Mouse (Mus musculus) hindbrain, embryonic 10.5 days (tissue): Measurements from ENCODE around the gene Zfp354a. TPM values are rescaled to one million over a fixed set of nuclear protein-coding genes. Genes with fewer than 3 reads are reported as not detected.
A peak's percentile ranks its signal among the peaks of the same experiment; 100 is the strongest.

Experiments used
- DNase-seq: peaks from one replicate; pipeline ENCODE4 v3.0.0-alpha.2; 2017; ENCODE audit warnings: low spot score
- H3K27ac ChIP-seq: fragments of 300-500 bp; sonication (generic); 2 replicates; pipeline ENCODE4 v1.5.1; 2016; ENCODE audit warnings: mild to moderate bottlenecking, moderate library complexity
- H3K27me3 ChIP-seq: fragments of 300-500 bp; sonication (generic); 2 replicates; pipeline ENCODE4 v1.6.1; 2016; ENCODE audit warnings: mild to moderate bottlenecking; ENCODE audit not compliant: poor library complexity, insufficient read depth, severe bottlenecking
- H3K36me3 ChIP-seq: fragments of 300-500 bp; sonication (generic); 2 replicates; pipeline ENCODE4 v1.6.1; 2016; ENCODE audit warnings: mild to moderate bottlenecking, moderate library complexity
- H3K4me1 ChIP-seq: fragments of 300-500 bp; sonication (generic); replicated peaks from 2 replicates; pipeline ENCODE4 v1.6.1; 2016; ENCODE audit warnings: mild to moderate bottlenecking
- H3K4me3 ChIP-seq: fragments of 300-500 bp; sonication (generic); 2 replicates; pipeline ENCODE4 v1.5.1; 2016; ENCODE audit warnings: mild to moderate bottlenecking, moderate library complexity
- H3K9me3 ChIP-seq: fragments of 300-500 bp; sonication (generic); 2 replicates; pipeline ENCODE4 v1.6.1; 2016; ENCODE audit warnings: mild to moderate bottlenecking, moderate library complexity
- WGBS: fragments of 180-500 bp; shearing (Covaris S2); methylation state at CpG from one replicate; pipeline ENCODE4 v1.1.7; 2016; 5-methylcytosine and 5-hydroxymethylcytosine counted together
- polyA plus RNA-seq: library from polyadenylated mRNA; unstranded; fragments of >200 nt; fragmentation: Nextera tagmentation; extraction: Ambion mirVana; gene quantifications from 2 replicates; pipeline ENCODE4 v1.2.1, GENCODE M21; 2016

The Zfp354a gene
- polyA plus RNA-seq, 1 experiment from 2014 or later, result 6.8 TPM

- DNase-seq, result no peak
- 17% methylated on average over 14 of the region's 14 CpGs for WGBS
- Histone ChIP-seq H3K9me3 (no peaks in the 10 kb centered on the region), H3K4me3 (peak overlapping the region; percentile 77), H3K4me1 (peaks cover 11% of the 10 kb centered on the region), H3K27me3 (no peaks in the 10 kb centered on the region), H3K27ac (peak overlapping the region; percentile 94), H3K36me3 (peaks cover 32% of the 10 kb centered on the region)
These were observed 583 bp downstream of the Zfp354a start for GRCm38 (mm10) chr11:51059640-51060039.

GRCm38 (mm10) chr11:51060981-51061380 is 1.9 kb downstream of the Zfp354a start:
- no peak for DNase-seq
- H3K9me3 ChIP-seq, result no peaks in the 10 kb centered on the region
- H3K27me3 ChIP-seq, result no peaks in the 10 kb centered on the region
- WGBS, result 94% methylated on average over 6 of the region's 6 CpGs
- peaks cover 11% of the 10 kb centered on the region for H3K4me1 ChIP-seq
- H3K36me3 ChIP-seq, result peaks cover 46% of the 10 kb centered on the region
- no peak overlapping the region for H3K27ac ChIP-seq
- no peak overlapping the region for H3K4me3 ChIP-seq

- Histone ChIP-seq H3K27ac (no peak overlapping the region), H3K36me3 (peaks cover 69% of the 10 kb centered on the region)
These were observed 4.2 kb downstream of the Zfp354a start for GRCm38 (mm10) chr11:51063276-51063675.

GRCm38 (mm10) chr11:51063841-51064240 is 4.8 kb downstream of the Zfp354a start:
- Histone ChIP-seq H3K36me3 (peaks cover 74% of the 10 kb centered on the region), H3K4me3 (no peak overlapping the region), H3K27ac (no peak overlapping the region), H3K9me3 (peaks cover 5% of the 10 kb centered on the region; the same call in 1 of the 2 replicates), H3K4me1 (peaks cover 11% of the 10 kb centered on the region), H3K27me3 (no peaks in the 10 kb centered on the region)
- 95% methylated on average over 8 of the region's 8 CpGs for WGBS
- no peak for DNase-seq

More at GRCm38 (mm10) chr11:51063276-51063675, 4.2 kb downstream of the Zfp354a start:
- WGBS, result 93% methylated on average over 7 of the region's 7 CpGs
- Histone ChIP-seq H3K9me3 (no peaks in the 10 kb centered on the region), H3K4me1 (peaks cover 11% of the 10 kb centered on the region), H3K4me3 (no peak overlapping the region), H3K27me3 (no peaks in the 10 kb centered on the region)
- DNase-seq, result no peak

- Histone ChIP-seq H3K27me3 (no peaks in the 10 kb centered on the region), H3K27ac (no peak overlapping the region), H3K36me3 (no peaks in the 10 kb centered on the region), H3K4me1 (no peaks in the 10 kb centered on the region), H3K9me3 (no peaks in the 10 kb centered on the region), H3K4me3 (no peak overlapping the region)
- DNase-seq, result no peak
- 50% methylated on average over 7 of the region's 7 CpGs for WGBS
These were observed 25.5 kb downstream of the Zfp354a start for GRCm38 (mm10) chr11:51084527-51084926.

GRCm38 (mm10) chr11:51085269-51085668 is 26.2 kb downstream of the Zfp354a start:
- DNase-seq, result no peak
- 68% methylated on average over 13 of the region's 13 CpGs for WGBS
- no peak overlapping the region for H3K27ac ChIP-seq
- H3K36me3 ChIP-seq, result no peaks in the 10 kb centered on the region
- H3K4me1 ChIP-seq, result no peaks in the 10 kb centered on the region
- no peak overlapping the region for H3K4me3 ChIP-seq
- H3K9me3 ChIP-seq, result no peaks in the 10 kb centered on the region
- no peaks in the 10 kb centered on the region for H3K27me3 ChIP-seq

- H3K4me3 ChIP-seq, result no peak overlapping the region
- H3K36me3 ChIP-seq, result no peaks in the 10 kb centered on the region
- WGBS, result 70% methylated on average over 2 of the region's 2 CpGs
- no peaks in the 10 kb centered on the region for H3K27me3 ChIP-seq
- H3K4me1 ChIP-seq, result no peaks in the 10 kb centered on the region
- no peak overlapping the region for H3K27ac ChIP-seq
- DNase-seq, result no peak
- H3K9me3 ChIP-seq, result no peaks in the 10 kb centered on the region
These were observed 48.2 kb downstream of the Zfp354a start for GRCm38 (mm10) chr11:51107261-51107660.

- H3K9me3 ChIP-seq, result no peaks in the 10 kb centered on the region
- DNase-seq, result no peak
- 82% methylated on average over 3 of the region's 3 CpGs for WGBS
- no peak overlapping the region for H3K4me3 ChIP-seq
- no peaks in the 10 kb centered on the region for H3K4me1 ChIP-seq
- H3K27ac ChIP-seq, result no peak overlapping the region
- H3K36me3 ChIP-seq, result no peaks in the 10 kb centered on the region
- no peaks in the 10 kb centered on the region for H3K27me3 ChIP-seq
These were observed 51.6 kb downstream of the Zfp354a start for GRCm38 (mm10) chr11:51110621-51111020.

Other genes starting within 250 kb of the Zfp354a start
- gene Zfp354c, start 231.5 kb upstream of the Zfp354a start, polyA plus RNA-seq, result 24.6 and 28.6 TPM in 2 replicates
- 0.45 and 0.94 TPM in 2 replicates for gene Zfp879, start 217.7 kb upstream of the Zfp354a start, polyA plus RNA-seq
- gene Grm6, start 208.6 kb upstream of the Zfp354a start, polyA plus RNA-seq, result not detected in 2 replicates
- gene Zfp454, start 171.6 kb upstream of the Zfp354a start, polyA plus RNA-seq, result 11.9 and 12.8 TPM in 2 replicates
- 27.0 and 27.8 TPM in 2 replicates for gene Zfp2, start 143.1 kb upstream of the Zfp354a start, polyA plus RNA-seq
- gene Zfp354b, start 127.6 kb upstream of the Zfp354a start, polyA plus RNA-seq, result 0.88 and 1.1 TPM in 2 replicates
- not detected in 2 replicates for gene 4933414I15Rik, start 115.5 kb upstream of the Zfp354a start, polyA plus RNA-seq
- gene Prop1, start 105.5 kb upstream of the Zfp354a start, polyA plus RNA-seq, result not detected in 2 replicates
- gene Olfr1378, start 92.7 kb upstream of the Zfp354a start, polyA plus RNA-seq, result not detected in 2 replicates
- gene Olfr1377, start 77.3 kb upstream of the Zfp354a start, polyA plus RNA-seq, result not detected in 2 replicates
- not detected in 2 replicates for gene Olfr51, start 55.7 kb upstream of the Zfp354a start, polyA plus RNA-seq
- not detected in 2 replicates for gene Olfr54, start 45.0 kb upstream of the Zfp354a start, polyA plus RNA-seq
- not detected in 2 replicates for gene Olfr1375, start 11.1 kb upstream of the Zfp354a start, polyA plus RNA-seq
- gene Gm12569, start 161.2 kb downstream of the Zfp354a start, polyA plus RNA-seq, result not detected in 2 replicates
- 95.3 and 102 TPM in 2 replicates for gene Clk4, start 202.5 kb downstream of the Zfp354a start, polyA plus RNA-seq
- 0.65 TPM in 1 of 2 replicates, not detected in the other for gene BC049762, start 203.8 kb downstream of the Zfp354a start, polyA plus RNA-seq
- gene Col23a1, start 230.7 kb downstream of the Zfp354a start, polyA plus RNA-seq, result 16.1 and 16.6 TPM in 2 replicates